Comparison of ENCODE assay signal across 33 mouse cellular contexts in the genomic region with DNA sequence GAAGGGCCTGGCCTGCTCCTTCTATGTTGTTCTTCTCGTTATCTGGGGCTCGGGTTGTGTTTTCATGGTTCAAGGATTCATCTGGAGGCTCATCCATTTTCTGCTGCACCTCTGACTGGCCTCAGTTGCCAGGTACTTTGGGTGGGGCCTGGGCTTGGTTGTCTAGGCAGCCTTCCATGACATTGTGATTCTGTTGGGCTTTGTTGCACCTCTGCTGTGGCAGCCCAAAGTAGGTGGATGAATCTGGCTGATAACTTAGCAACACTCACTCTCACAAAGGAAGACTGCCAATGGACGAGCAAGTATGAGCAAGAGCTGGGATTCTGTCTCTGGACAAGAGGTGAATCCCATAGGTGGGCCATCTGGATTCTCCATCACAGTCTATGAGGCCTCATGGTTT. TPM values are rescaled to one million over a fixed set of nuclear protein-coding genes. Genes with fewer than 3 reads are reported as not detected.
"Had no signal": no experiment of that assay in that cellular context is flagged by ENCODE, and none has a peak within 500 bp of the region (broad histone marks: within the 10 kb centered on the region; RNA-seq: fewer than 3 reads in every experiment).

A gene (minus strand): TSS at position 101 of the 400 bp plus-strand sequence.

- H3K27ac ChIP-seq: embryonic facial prominence, embryonic 10.5 days; embryonic facial prominence, embryonic 12.5 days; embryonic facial prominence, embryonic 13.5 days; embryonic facial prominence, embryonic 15.5 days; forebrain, embryonic 10.5 days; forebrain, embryonic 12.5 days; forebrain, embryonic 13.5 days; forebrain, embryonic 15.5 days; gastrocnemius, adult 2 months; heart, adult 2 months had no signal

- H3K27me3 ChIP-seq: embryonic facial prominence, embryonic 12.5 days; embryonic facial prominence, embryonic 13.5 days; embryonic facial prominence, embryonic 15.5 days; forebrain, embryonic 12.5 days; forebrain, embryonic 13.5 days; forebrain, embryonic 15.5 days had no signal

- DNase-seq: cerebellum, adult 8-10 months; cerebellum, adult 9-10 months; cerebellum, adult 9-11 months; cerebellum, postnatal 10 days; cerebellum, postnatal 14 days; cerebellum, postnatal 25 days; cerebellum, postnatal 36 days; embryo, embryonic 11 days; forebrain, postnatal 0 days; gastrocnemius, adult 2 months; gastrocnemius, postnatal 10 days; gastrocnemius, postnatal 14 days; gastrocnemius, postnatal 25 days; gastrocnemius, postnatal 36 days; heart, adult 11 months; heart, adult 18-20 months; heart, adult 2 months had no signal

- H3K4me1 ChIP-seq: embryonic facial prominence, embryonic 10.5 days; embryonic facial prominence, embryonic 12.5 days; embryonic facial prominence, embryonic 13.5 days; embryonic facial prominence, embryonic 15.5 days; forebrain, embryonic 10.5 days; forebrain, embryonic 12.5 days; forebrain, embryonic 13.5 days; forebrain, embryonic 15.5 days had no signal

- H3K4me3 ChIP-seq: embryonic facial prominence, embryonic 10.5 days; embryonic facial prominence, embryonic 12.5 days; embryonic facial prominence, embryonic 13.5 days; embryonic facial prominence, embryonic 15.5 days; erythroblast, embryonic 14.5 days; forebrain, embryonic 10.5 days; forebrain, embryonic 12.5 days; forebrain, embryonic 13.5 days; forebrain, embryonic 15.5 days; gastrocnemius, adult 2 months; heart, adult 2 months had no signal

- H3K36me3 ChIP-seq: embryonic facial prominence, embryonic 10.5 days; embryonic facial prominence, embryonic 12.5 days; embryonic facial prominence, embryonic 13.5 days; embryonic facial prominence, embryonic 15.5 days; forebrain, embryonic 10.5 days; forebrain, embryonic 12.5 days; forebrain, embryonic 15.5 days had no signal

RNA-seq across cellular contexts. Expression of the gene that starts here (rescaled TPM):
- polyA plus RNA-seq: cortical plate, adult 2 months; embryonic facial prominence, embryonic 10.5 days; embryonic facial prominence, embryonic 11.5 days; embryonic facial prominence, embryonic 12.5 days; embryonic facial prominence, embryonic 13.5 days; embryonic facial prominence, embryonic 14.5 days; embryonic facial prominence, embryonic 15.5 days; erythroblast, embryonic 14.5 days; forebrain, embryonic 10.5 days; forebrain, embryonic 11.5 days; forebrain, embryonic 12.5 days; forebrain, embryonic 13.5 days; forebrain, embryonic 14.5 days; forebrain, embryonic 15.5 days; forebrain, embryonic 16.5 days; forebrain, postnatal 0 days; frontal cortex, adult 2 months; heart, adult 2 months had no signal
